Mouse (Mus musculus): Measurements from ENCODE around the gene Cc2d2b. TPM values are rescaled to one million over a fixed set of nuclear protein-coding genes. Genes with fewer than 3 reads are reported as not detected.

Cc2d2b gene
- polyA plus RNA-seq, 1 experiment from 2014 or later = 0.18 TPM

GRCm38 (mm10) chr19:40818764-40819163 is 70.2 kb downstream of the Cc2d2b start:
- no peak overlapping the region for H3K9ac ChIP-seq
- ATAC-seq (ENCODE audit: low FRiP score, low read depth) = no peak
- no peaks in the 10 kb centered on the region for H3K36me3 ChIP-seq
- no peak overlapping the region for H3K27ac ChIP-seq (replicated peaks)
- no peaks in the 10 kb centered on the region for H3K4me1 ChIP-seq (replicated peaks)
- H3K4me2 ChIP-seq = no peak overlapping the region
- H3K9me3 ChIP-seq = no peaks in the 10 kb centered on the region
- no peaks in the 10 kb centered on the region for H3K27me3 ChIP-seq
- H3K4me3 ChIP-seq = no peak overlapping the region
- 74% methylated on average over 7 of the region's 7 CpGs for whole genome bisulfite sequencing

DNA sequence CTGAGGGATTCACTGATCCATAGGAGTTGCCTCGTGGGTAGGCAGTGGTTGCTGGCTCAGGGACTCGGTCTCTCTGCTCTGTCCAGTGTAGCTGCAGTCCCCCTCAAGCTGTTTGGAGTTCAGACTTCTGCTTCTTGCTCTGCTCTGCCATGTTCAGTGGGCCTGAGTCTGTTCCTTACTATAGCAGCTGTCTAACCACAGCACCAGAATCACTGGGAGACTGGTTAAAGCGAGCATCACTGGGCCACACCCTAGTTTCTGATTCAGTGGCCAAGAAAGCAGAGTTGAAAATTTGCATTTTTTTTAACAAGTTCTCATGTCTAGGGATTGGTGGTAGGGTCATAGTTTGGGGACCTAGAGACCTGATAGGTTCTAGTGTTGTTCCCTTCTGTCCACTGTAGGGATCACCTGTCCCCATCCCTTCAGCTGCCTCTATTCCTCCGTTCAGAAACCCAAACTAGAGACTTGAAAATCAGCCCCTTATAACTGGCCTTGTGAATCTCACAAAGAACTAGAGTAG is 72.8 kb downstream of the Cc2d2b start:
- Histone ChIP-seq H3K4me2 (no peak overlapping the region), H3K4me3 (no peak overlapping the region), H3K4me1 (replicated peaks) (no peaks in the 10 kb centered on the region), H3K9me3 (no peaks in the 10 kb centered on the region), H3K27ac (replicated peaks) (no peak overlapping the region), H3K36me3 (no peaks in the 10 kb centered on the region), H3K9ac (no peak overlapping the region), H3K27me3 (no peaks in the 10 kb centered on the region)
- WGBS = 76% methylated on average over 4 of the region's 4 CpGs
- no peak for ATAC-seq (ENCODE audit: low FRiP score, low read depth)

DNA sequence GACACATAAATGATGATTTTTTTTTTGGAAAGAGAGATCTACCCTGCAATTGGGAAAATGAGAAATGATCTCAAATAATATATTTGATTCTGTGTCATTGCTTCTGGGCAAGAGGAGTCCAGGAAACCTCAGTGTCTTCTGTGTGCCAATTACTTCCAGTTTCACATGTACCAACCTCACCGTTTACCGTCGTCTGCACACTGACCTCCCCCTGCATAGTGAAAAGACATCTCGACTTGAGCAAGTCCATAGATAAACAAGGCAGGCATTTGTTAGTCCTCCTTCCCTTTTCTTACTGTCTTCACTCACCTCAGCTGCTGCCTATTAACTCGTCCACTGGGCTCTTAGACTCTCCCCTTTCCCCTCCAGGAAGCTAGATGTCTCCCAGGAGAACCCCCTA is 77.1 kb downstream of the Cc2d2b start:
- H3K4me2 ChIP-seq = no peak overlapping the region
- 80% methylated on average over 5 of the region's 5 CpGs for whole genome bisulfite sequencing
- no peaks in the 10 kb centered on the region for H3K36me3 ChIP-seq
- no peak overlapping the region for H3K27ac ChIP-seq (replicated peaks)
- H3K4me3 ChIP-seq = no peak overlapping the region
- peaks cover 6% of the 10 kb centered on the region for H3K4me1 ChIP-seq (replicated peaks)
- ATAC-seq (ENCODE audit: low FRiP score, low read depth) = no peak
- H3K9ac ChIP-seq = no peak overlapping the region
- no peaks in the 10 kb centered on the region for H3K9me3 ChIP-seq
- no peaks in the 10 kb centered on the region for H3K27me3 ChIP-seq

GRCm38 (mm10) chr19:40826735-40827134 is 78.2 kb downstream of the Cc2d2b start:
- no peak overlapping the region for H3K4me3 ChIP-seq
- no peak for ATAC-seq (ENCODE audit: low FRiP score, low read depth)
- 73% methylated on average over 7 of the region's 7 CpGs for WGBS
- H3K9ac ChIP-seq = no peak overlapping the region
- peaks cover 6% of the 10 kb centered on the region for H3K4me1 ChIP-seq (replicated peaks)
- H3K36me3 ChIP-seq = no peaks in the 10 kb centered on the region
- no peak overlapping the region for H3K4me2 ChIP-seq
- no peaks in the 10 kb centered on the region for H3K9me3 ChIP-seq
- no peak overlapping the region for H3K27ac ChIP-seq (replicated peaks)
- no peaks in the 10 kb centered on the region for H3K27me3 ChIP-seq

- ATAC-seq (ENCODE audit: low FRiP score, low read depth) = no peak
- no peaks in the 10 kb centered on the region for H3K36me3 ChIP-seq
- no peaks in the 10 kb centered on the region for H3K9me3 ChIP-seq
- peak overlapping the region; percentile 65 for H3K4me3 ChIP-seq
- peak overlapping the region; percentile 85 for H3K9ac ChIP-seq
- H3K27me3 ChIP-seq = no peaks in the 10 kb centered on the region
- H3K4me2 ChIP-seq = peak overlapping the region; percentile 69
- 56% methylated on average over 7 of the region's 7 CpGs for WGBS
- H3K27ac ChIP-seq (replicated peaks) = peak overlapping the region; percentile 93; the same call in 1 of the 2 replicates
- H3K4me1 ChIP-seq (replicated peaks) = peaks cover 37% of the 10 kb centered on the region
Observed at GRCm38 (mm10) chr19:40830198-40830597, 81.6 kb downstream of the Cc2d2b start.

DNA sequence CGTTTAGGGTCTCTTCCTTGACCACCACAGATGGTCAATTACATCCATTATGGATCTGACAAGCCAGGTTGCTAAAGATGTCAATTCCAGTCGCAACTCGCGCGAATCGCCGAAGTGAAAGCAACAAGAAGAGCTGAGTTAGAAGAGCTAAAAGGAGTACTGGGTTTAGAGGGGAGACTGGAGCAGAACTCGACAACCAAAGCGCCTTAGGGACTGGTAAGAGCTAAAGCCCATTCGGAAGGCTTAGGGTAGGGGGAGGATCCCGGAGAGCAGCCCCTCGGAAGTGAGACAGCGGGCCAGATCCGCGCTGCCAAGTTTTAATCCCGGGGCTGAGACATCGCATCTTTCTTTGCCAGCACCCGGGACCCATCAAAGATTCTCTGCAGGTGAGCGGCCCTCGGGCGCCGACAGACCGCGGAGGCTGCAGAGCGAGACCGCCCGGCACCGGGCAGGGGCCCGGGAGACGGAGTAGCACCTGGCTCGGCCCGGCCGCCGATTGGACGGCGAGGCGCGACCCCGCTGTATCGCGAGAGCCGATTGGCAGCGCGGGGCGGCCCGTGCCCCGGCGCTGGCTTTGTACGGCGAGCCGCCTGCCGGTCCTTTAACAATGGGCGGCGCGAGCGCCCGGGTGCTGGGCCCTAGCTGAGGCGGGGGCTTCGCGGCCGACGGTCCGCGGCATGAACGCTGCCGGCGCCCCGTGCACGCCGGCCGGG is 82.3 kb downstream of the Cc2d2b start, which contains the start of gene Ccnj:
Ccnj (plus strand) TSS at position 577 of the 713 bp plus-strand sequence.
- H3K9ac ChIP-seq = peak within 1 kb of the TSS; percentile 85
- no peaks in the 10 kb centered on the region for H3K36me3 ChIP-seq
- H3K9me3 ChIP-seq = no peaks in the 10 kb centered on the region
- H3K27me3 ChIP-seq = no peaks in the 10 kb centered on the region
- peak within 1 kb of the TSS; percentile 93 for H3K27ac ChIP-seq (replicated peaks)
- H3K4me2 ChIP-seq = peak within 1 kb of the TSS; percentile 69
- H3K4me1 ChIP-seq (replicated peaks) = peaks cover 38% of the 10 kb centered on the region
- H3K4me3 ChIP-seq = peak within 1 kb of the TSS; percentile 65
- WGBS = under 1% methylated on average over 68 of the region's 71 CpGs
- peak; percentile 99 for ATAC-seq (ENCODE audit: low FRiP score, low read depth)

GRCm38 (mm10) chr19:40831416-40832201 is 83.1 kb downstream of the Cc2d2b start:
- no peaks in the 10 kb centered on the region for H3K9me3 ChIP-seq
- WGBS = under 1% methylated on average over 75 of the region's 76 CpGs
- peak overlapping the region; percentile 85 for H3K9ac ChIP-seq
- peak overlapping the region; percentile 69 for H3K4me2 ChIP-seq
- peak overlapping the region; percentile 65 for H3K4me3 ChIP-seq
- peak; percentile 83 for ATAC-seq (ENCODE audit: low FRiP score, low read depth)
- H3K4me1 ChIP-seq (replicated peaks) = peaks cover 38% of the 10 kb centered on the region
- peak overlapping the region; percentile 93 for H3K27ac ChIP-seq (replicated peaks)
- no peaks in the 10 kb centered on the region for H3K36me3 ChIP-seq
- no peaks in the 10 kb centered on the region for H3K27me3 ChIP-seq

DNA sequence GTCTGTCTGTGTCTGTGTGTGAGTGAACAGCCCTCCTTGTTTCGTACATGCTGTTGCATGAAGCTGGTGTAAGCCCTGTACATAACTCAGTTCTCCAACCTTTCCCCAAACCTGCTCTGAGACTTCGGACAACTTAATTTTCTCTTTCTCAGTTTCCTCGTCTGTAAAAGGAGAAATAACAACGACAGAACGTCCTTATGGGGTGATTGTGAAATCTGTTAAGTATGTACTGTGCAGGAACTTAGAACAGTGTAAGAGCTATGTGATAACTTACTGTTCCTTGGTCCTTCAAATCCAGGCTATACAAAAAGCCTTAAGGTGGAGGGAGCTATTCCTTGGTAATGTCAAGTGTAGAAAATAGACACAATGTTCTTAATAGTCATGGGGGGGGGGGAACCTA is 83.8 kb downstream of the Cc2d2b start:
- H3K9me3 ChIP-seq = no peaks in the 10 kb centered on the region
- H3K9ac ChIP-seq = peak overlapping the region; percentile 85; the same call in 1 of the 2 replicates
- H3K36me3 ChIP-seq = peaks cover 5% of the 10 kb centered on the region
- no peaks in the 10 kb centered on the region for H3K27me3 ChIP-seq
- H3K27ac ChIP-seq (replicated peaks) = no peak overlapping the region
- H3K4me1 ChIP-seq (replicated peaks) = peaks cover 38% of the 10 kb centered on the region
- peak overlapping the region; percentile 65 for H3K4me3 ChIP-seq
- 28% methylated on average over 5 of the region's 5 CpGs for WGBS
- H3K4me2 ChIP-seq = peak overlapping the region; percentile 69
- ATAC-seq (ENCODE audit: low FRiP score, low read depth) = no peak

- H3K4me3 ChIP-seq = no peak overlapping the region
- no peak overlapping the region for H3K27ac ChIP-seq (replicated peaks)
- 92% methylated on average over 6 of the region's 6 CpGs for WGBS
- H3K36me3 ChIP-seq = peaks cover 24% of the 10 kb centered on the region
- no peaks in the 10 kb centered on the region for H3K27me3 ChIP-seq
- H3K4me2 ChIP-seq = no peak overlapping the region
- H3K9me3 ChIP-seq = no peaks in the 10 kb centered on the region
- H3K9ac ChIP-seq = no peak overlapping the region
- peaks cover 38% of the 10 kb centered on the region for H3K4me1 ChIP-seq (replicated peaks)
- ATAC-seq (ENCODE audit: low FRiP score, low read depth) = no peak
Observed at GRCm38 (mm10) chr19:40834436-40834835, 85.9 kb downstream of the Cc2d2b start.

DNA sequence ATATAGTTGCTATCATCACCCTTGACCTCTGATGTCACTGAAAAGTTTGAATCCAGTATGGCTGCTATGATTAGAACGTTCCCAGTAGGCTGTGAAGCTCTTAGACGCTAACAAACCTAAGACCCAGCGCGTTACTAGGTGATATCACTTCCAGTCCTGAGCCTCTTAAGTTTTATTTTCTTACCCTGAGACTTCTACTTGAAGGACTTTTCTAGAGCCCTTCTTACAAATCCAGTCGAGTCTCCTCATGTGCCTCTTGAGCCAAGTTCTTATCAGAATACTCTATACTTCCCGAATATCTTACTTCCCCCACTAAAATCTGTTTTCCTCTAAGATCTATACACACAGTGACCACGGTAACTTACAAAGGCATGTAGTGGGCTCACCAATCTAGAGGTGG is 89.7 kb downstream of the Cc2d2b start:
- Histone ChIP-seq H3K4me3 (no peak overlapping the region), H3K27me3 (no peaks in the 10 kb centered on the region), H3K9me3 (no peaks in the 10 kb centered on the region), H3K9ac (no peak overlapping the region), H3K4me2 (no peak overlapping the region), H3K36me3 (peaks cover 48% of the 10 kb centered on the region), H3K4me1 (replicated peaks) (peaks cover 21% of the 10 kb centered on the region), H3K27ac (replicated peaks) (no peak overlapping the region)
- 94% methylated on average over 7 of the region's 7 CpGs for WGBS
- no peak for ATAC-seq (ENCODE audit: low FRiP score, low read depth)

DNA sequence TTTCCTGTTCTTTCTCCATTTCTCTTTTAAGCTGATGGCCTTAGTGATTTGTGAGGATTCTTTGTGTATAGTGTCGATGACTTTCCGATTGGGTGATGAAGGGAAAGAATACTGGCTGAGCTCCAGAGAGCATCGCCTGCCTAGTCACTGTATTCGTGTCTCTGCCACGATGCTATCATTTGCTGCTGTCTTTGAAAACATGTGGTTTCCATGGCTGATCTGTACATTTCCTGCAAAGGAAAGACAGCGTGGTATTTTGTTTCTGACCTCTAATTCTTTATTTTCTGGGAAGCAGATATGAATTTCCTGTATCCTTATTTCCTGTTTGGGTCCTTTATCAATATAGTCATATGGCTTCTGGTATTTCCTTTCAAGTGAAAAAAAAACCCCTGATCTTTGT is 91.8 kb downstream of the Cc2d2b start:
- no peak overlapping the region for H3K4me2 ChIP-seq
- H3K9ac ChIP-seq = no peak overlapping the region
- H3K9me3 ChIP-seq = no peaks in the 10 kb centered on the region
- H3K27ac ChIP-seq (replicated peaks) = no peak overlapping the region
- H3K27me3 ChIP-seq = no peaks in the 10 kb centered on the region
- H3K4me1 ChIP-seq (replicated peaks) = peaks cover under 1% of the 10 kb centered on the region; the same call in 1 of the 2 replicates
- H3K4me3 ChIP-seq = no peak overlapping the region
- 76% methylated on average over 6 of the region's 6 CpGs for WGBS
- ATAC-seq (ENCODE audit: low FRiP score, low read depth) = no peak
- H3K36me3 ChIP-seq = peaks cover 64% of the 10 kb centered on the region

GRCm38 (mm10) chr19:40841083-40841482 is 92.5 kb downstream of the Cc2d2b start:
- H3K4me1 ChIP-seq (replicated peaks) = no peaks in the 10 kb centered on the region
- H3K4me2 ChIP-seq = no peak overlapping the region
- 93% methylated on average over 6 of the region's 6 CpGs for WGBS
- no peak overlapping the region for H3K27ac ChIP-seq (replicated peaks)
- H3K9me3 ChIP-seq = no peaks in the 10 kb centered on the region
- no peak for ATAC-seq (ENCODE audit: low FRiP score, low read depth)
- H3K9ac ChIP-seq = no peak overlapping the region
- peaks cover 72% of the 10 kb centered on the region for H3K36me3 ChIP-seq
- H3K27me3 ChIP-seq = no peaks in the 10 kb centered on the region
- H3K4me3 ChIP-seq = no peak overlapping the region

Measured in hindbrain, embryonic 15.5 days (tissue).